Mouse (Mus musculus): ENCODE measurements around the gene Lrmda.

Lrmda gene

GRCm38 (mm10) chr14:22019252-22019948, at the start of gene Lrmda:
Lrmda (plus strand) TSS chr14:22019712.
- DNase-seq (ENCODE audit: low spot score in 2 of 2), result peak; percentile 57 to 67

GRCm38 (mm10) chr14:21981462-21981861, 38.0 kb upstream of the Lrmda start:
- peak; percentile 76 to 91 for DNase-seq (ENCODE audit: low spot score in 2 of 2)

- peak; percentile 38 to 62 for DNase-seq (ENCODE audit: low spot score in 2 of 2)
These were observed 37.4 kb upstream of the Lrmda start for GRCm38 (mm10) chr14:21982096-21982591.

- peak; percentile 32 to 61 for DNase-seq (ENCODE audit: low spot score in 2 of 2)
These were observed 36.8 kb upstream of the Lrmda start for GRCm38 (mm10) chr14:21982592-21983310.

- peak in 1 of 2 experiments; percentile 26 for DNase-seq (ENCODE audit: low spot score in 2 of 2)
These were observed 36.1 kb upstream of the Lrmda start for GRCm38 (mm10) chr14:21983311-21983949.

- no peak for DNase-seq (ENCODE audit: low spot score in 2 of 2)
These were observed 35.4 kb upstream of the Lrmda start for GRCm38 (mm10) chr14:21983950-21984730.

- DNase-seq (ENCODE audit: low spot score in 2 of 2), result peak; percentile 37 to 61
These were observed 34.6 kb upstream of the Lrmda start for GRCm38 (mm10) chr14:21984757-21985425.

GRCm38 (mm10) chr14:21985426-21985931, 34.0 kb upstream of the Lrmda start:
- peak in 1 of 2 experiments; percentile 32 for DNase-seq (ENCODE audit: low spot score in 2 of 2)

GRCm38 (mm10) chr14:21985981-21986732, 33.4 kb upstream of the Lrmda start:
- peak; percentile 84 to 89 for DNase-seq (ENCODE audit: low spot score in 2 of 2)

- peak; percentile 28 to 65 for DNase-seq (ENCODE audit: low spot score in 2 of 2)
These were observed 32.5 kb upstream of the Lrmda start for GRCm38 (mm10) chr14:21986733-21987659.

GRCm38 (mm10) chr14:21987660-21988576, 31.6 kb upstream of the Lrmda start:
- DNase-seq (ENCODE audit: low spot score in 2 of 2), result peak; percentile 95 to 96

GRCm38 (mm10) chr14:21988577-21989290, 30.8 kb upstream of the Lrmda start:
- DNase-seq (ENCODE audit: low spot score in 2 of 2), result peak in 1 of 2 experiments; percentile 24

GRCm38 (mm10) chr14:21989291-21989913, 30.1 kb upstream of the Lrmda start, which contains the start of gene Zfp503:
Zfp503 (minus strand) TSS chr14:21989601.
- peak; percentile 59 to 71 for DNase-seq (ENCODE audit: low spot score in 2 of 2)

- peak in 1 of 2 experiments; percentile 29 for DNase-seq (ENCODE audit: low spot score in 2 of 2)
These were observed 29.0 kb upstream of the Lrmda start for GRCm38 (mm10) chr14:21990321-21991021.

- DNase-seq (ENCODE audit: low spot score in 2 of 2), result peak; percentile 51 to 69
These were observed 28.2 kb upstream of the Lrmda start for GRCm38 (mm10) chr14:21991251-21991780.

GRCm38 (mm10) chr14:21991856-21992255, 27.7 kb upstream of the Lrmda start:
- DNase-seq (ENCODE audit: low spot score in 2 of 2), result no peak
